Mouse (Mus musculus): ENCODE measurements around the gene Blvra.

- TF ChIP-seq CTCF (IDR thresholded peaks at IDR 0.05; ENCODE audit: extremely low read depth, insufficient read depth, insufficient read length, insufficient replicate concordance): no peak
- TF ChIP-seq POLR2A (IDR thresholded peaks at IDR 0.05; ENCODE audit: low read depth, low read length): no peak
Observed at GRCm38 (mm10) chr2:127068806-127069205, 1.7 kb upstream of the Blvra start.
